Comparison of ENCODE assay signal across 14 mouse cellular contexts in the genomic region with DNA sequence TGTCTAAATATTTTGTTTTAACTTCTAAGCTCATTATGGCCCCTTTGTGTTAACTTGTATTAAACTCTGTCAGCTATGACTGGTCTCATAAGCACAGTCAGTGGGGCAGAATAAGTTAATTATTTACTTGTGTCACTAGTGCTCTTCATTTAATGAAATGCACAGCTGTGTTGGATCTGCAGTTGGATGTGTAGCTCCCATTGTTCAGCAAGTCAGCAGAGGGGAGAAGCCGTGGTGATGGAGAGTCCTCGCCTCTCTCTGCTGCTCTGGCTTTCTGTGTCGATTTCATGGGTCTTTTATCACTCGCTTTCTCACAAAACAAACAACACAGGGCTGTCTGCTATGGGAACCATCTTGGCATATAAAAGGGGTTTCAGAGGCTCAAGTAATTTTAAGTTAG. TPM values are rescaled to one million over a fixed set of nuclear protein-coding genes. Genes with fewer than 3 reads are reported as not detected.
DNase-seq lines count a peak whose midpoint lies in the region; ATAC-seq lines count a peak whose summit lies in the region.
"Had no signal": no experiment of that assay in that cellular context is flagged by ENCODE, and none has a peak within 500 bp of the region (broad histone marks: within the 10 kb centered on the region; RNA-seq: fewer than 3 reads in every experiment).

No protein-coding gene starts in this region.

- peaks cover 45% of the 10 kb centered on the region for H3K4me1 ChIP-seq in forebrain, embryonic 15.5 days
- H3K4me1 ChIP-seq in neural tube, embryonic 15.5 days, result peaks cover 51% of the 10 kb centered on the region

- 23% methylated on average over 4 of the region's 4 CpGs for WGBS in forebrain, embryonic 15.5 days
- WGBS in neural tube, embryonic 15.5 days, result 16% methylated on average over 4 of the region's 4 CpGs

- H3K9ac ChIP-seq in forebrain, embryonic 15.5 days (replicated peaks), result no peak overlapping the region
- H3K9ac ChIP-seq in neural tube, embryonic 15.5 days (replicated peaks), result no peak overlapping the region
- H3K9ac ChIP-seq: embryonic facial prominence, embryonic 15.5 days; limb, embryonic 12.5 days had no signal

- peak; percentile 65; the same call in 1 of the 2 replicates for ATAC-seq in forebrain, embryonic 15.5 days (replicated peaks)
- peak; percentile 34; the same call in 1 of the 2 replicates for ATAC-seq in neural tube, embryonic 15.5 days (ENCODE audit: low FRiP score)

- peak; percentile 25 for DNase-seq in kidney, adult 9 months
- no peak for DNase-seq in kidney, postnatal 10 days
- DNase-seq in mesoderm, embryonic 11.5 days (ENCODE audit: low read depth, low spot score), result peak; percentile 86
- DNase-seq in urinary bladder, postnatal 14 days (ENCODE audit: low spot score), result no peak
- DNase-seq in lung, postnatal 25 days (ENCODE audit: low spot score), result no peak
- no peak for DNase-seq in gastrocnemius, adult 8-10 months (ENCODE audit: low spot score in 2 of 2)
- DNase-seq: gastrocnemius, postnatal 14 days had no signal

- no peaks in the 10 kb centered on the region for H3K9me3 ChIP-seq in forebrain, embryonic 15.5 days
- H3K9me3 ChIP-seq in neural tube, embryonic 15.5 days (replicated peaks), result no peaks in the 10 kb centered on the region
- H3K9me3 ChIP-seq: embryonic facial prominence, embryonic 15.5 days; G1E; limb, embryonic 12.5 days had no signal

- H3K27ac ChIP-seq in forebrain, embryonic 15.5 days (replicated peaks), result peak overlapping the region; percentile 39; the same call in 1 of the 2 replicates
- H3K27ac ChIP-seq in neural tube, embryonic 15.5 days (replicated peaks), result peak overlapping the region; percentile 41; the same call in 1 of the 2 replicates
- H3K27ac ChIP-seq: embryonic facial prominence, embryonic 15.5 days; limb, embryonic 12.5 days had no signal

- H3K4me3 ChIP-seq in forebrain, embryonic 15.5 days, result no peak overlapping the region
- no peak overlapping the region for H3K4me3 ChIP-seq in neural tube, embryonic 15.5 days (replicated peaks)
- H3K4me3 ChIP-seq: embryonic facial prominence, embryonic 15.5 days; limb, embryonic 12.5 days had no signal

- no peak overlapping the region for H3K4me2 ChIP-seq in forebrain, embryonic 15.5 days (replicated peaks)
- H3K4me2 ChIP-seq in neural tube, embryonic 15.5 days, result no peak overlapping the region
- H3K4me2 ChIP-seq: embryonic facial prominence, embryonic 15.5 days; limb, embryonic 12.5 days had no signal

- H3K36me3 ChIP-seq in forebrain, embryonic 15.5 days, result peaks cover 9% of the 10 kb centered on the region; the same call in 1 of the 2 replicates
- peaks cover 5% of the 10 kb centered on the region; the same call in 1 of the 2 replicates for H3K36me3 ChIP-seq in neural tube, embryonic 15.5 days

- peaks cover 2% of the 10 kb centered on the region for H3K27me3 ChIP-seq in forebrain, embryonic 15.5 days
- no peaks in the 10 kb centered on the region for H3K27me3 ChIP-seq in neural tube, embryonic 15.5 days (replicated peaks)
- H3K27me3 ChIP-seq: embryonic facial prominence, embryonic 15.5 days had no signal

RNA-seq across cellular contexts. Expression of a gene that starts 45.0 kb away (rescaled TPM):
- 7.1 and 8.4 TPM in 2 replicates for polyA plus RNA-seq in forebrain, embryonic 15.5 days (2015; fragmentation: Nextera tagmentation; extraction: Ambion mirVana)
- 15.9 and 16.6 TPM in 2 replicates for polyA plus RNA-seq in neural tube, embryonic 15.5 days (2015; fragmentation: Nextera tagmentation; extraction: Ambion mirVana)
- not detected for total RNA-seq in gastrocnemius, adult 8-10 months (2022)
- total RNA-seq: G1E had no signal
- polyA plus RNA-seq: G1E; heart, postnatal 0 days; small intestine, adult 2 months had no signal

Comparison
In these comparisons a context has a peak if more than half of its experiments do, and no peak if none do; other contexts are left out.
1. DNase-seq: peak in kidney, adult 9 months (single experiment) and mesoderm, embryonic 11.5 days (single experiment); none in kidney, postnatal 10 days (single experiment), urinary bladder, postnatal 14 days (single experiment), lung, postnatal 25 days (single experiment) and gastrocnemius, adult 8-10 months (0 of 2).